Mouse (Mus musculus) liver, adult 2 months (tissue): ENCODE data around the gene Scaper. TPM values are rescaled to one million over a fixed set of nuclear protein-coding genes. Genes with fewer than 3 reads are reported as not detected.

ENCODE experiments used
- DNase-seq: peaks from one replicate; pipeline ENCODE4 v3.0.0-alpha.2; 2011; ENCODE audit warnings: low read depth, low spot score; ENCODE audit errors: extremely low read depth
- H3K27ac ChIP-seq: fragments of 200-500 bp; replicated peaks from 2 replicates; pipeline ENCODE4 v1.5.1; 2012; ENCODE audit warnings: low read depth, mild to moderate bottlenecking, control low read depth, inconsistent platforms, low read length; ENCODE audit not compliant: insufficient read depth
- H3K27me3 ChIP-seq: fragments of 200-500 bp; 2 replicates; pipeline ENCODE4 v1.6.1; 2012; ENCODE audit warnings: mild to moderate bottlenecking, moderate library complexity, low read length, inconsistent platforms; ENCODE audit not compliant: control insufficient read depth, insufficient read depth
- H3K36me3 ChIP-seq: fragments of 200-500 bp; 2 replicates; pipeline ENCODE4 v1.6.1; 2012; ENCODE audit warnings: low read length, inconsistent platforms; ENCODE audit not compliant: control insufficient read depth, insufficient read depth
- H3K4me1 ChIP-seq: fragments of 200-500 bp; 2 replicates; pipeline ENCODE4 v1.6.1; 2011; ENCODE audit warnings: low read length; ENCODE audit not compliant: control insufficient read depth, insufficient read depth
- H3K4me3 ChIP-seq: fragments of 200-500 bp; 2 replicates; pipeline ENCODE4 v1.5.1; 2011; ENCODE audit warnings: low read depth, mild to moderate bottlenecking, control low read depth, low read length, moderate library complexity; ENCODE audit not compliant: insufficient read depth
- H3K79me2 ChIP-seq: fragments of 200-500 bp; 2 replicates; pipeline ENCODE4 v1.6.1; 2012; ENCODE audit warnings: inconsistent platforms, mild to moderate bottlenecking, low read length, moderate library complexity; ENCODE audit not compliant: control insufficient read depth, insufficient read depth
- H3K9ac ChIP-seq: fragments of 200-500 bp; 2 replicates; pipeline ENCODE4 v1.6.1; 2012; ENCODE audit warnings: low read depth, mild to moderate bottlenecking, control low read depth, inconsistent platforms, low read length
- CTCF ChIP-seq: fragments of 200-500 bp; IDR thresholded peaks from 2 replicates; pipeline ENCODE4 v1.5.1; 2011; ENCODE audit warnings: low read depth, low read length, control low read depth
- POLR2A ChIP-seq: fragments of 200-500 bp; IDR thresholded peaks from 2 replicates; pipeline ENCODE4 v1.6.1; 2011; ENCODE audit warnings: low read length, control low read depth; ENCODE audit not compliant: insufficient read depth; ENCODE audit errors: extremely low read depth
- WGBS: fragments of 180-500 bp; shearing (Covaris S2); methylation state at CpG from one replicate; pipeline ENCODE4 v1.1.7; 2018; 5-methylcytosine and 5-hydroxymethylcytosine counted together
- polyA plus RNA-seq: library from polyadenylated mRNA; depleted of rRNA; stranded (reverse); fragments of >200 nt; gene quantifications from 2 replicates; pipeline ENCODE4 v1.2.3, GENCODE M21; 2012
- total RNA-seq: library from RNA; depleted of rRNA; stranded (reverse); fragments of >200 nt; gene quantifications from 2 replicates; pipeline ENCODE4 v1.2.3, GENCODE M21; 2014

Scaper gene
- total and polyA plus RNA-seq, 2 experiments: 1.4 to 9.5 TPM

DNA sequence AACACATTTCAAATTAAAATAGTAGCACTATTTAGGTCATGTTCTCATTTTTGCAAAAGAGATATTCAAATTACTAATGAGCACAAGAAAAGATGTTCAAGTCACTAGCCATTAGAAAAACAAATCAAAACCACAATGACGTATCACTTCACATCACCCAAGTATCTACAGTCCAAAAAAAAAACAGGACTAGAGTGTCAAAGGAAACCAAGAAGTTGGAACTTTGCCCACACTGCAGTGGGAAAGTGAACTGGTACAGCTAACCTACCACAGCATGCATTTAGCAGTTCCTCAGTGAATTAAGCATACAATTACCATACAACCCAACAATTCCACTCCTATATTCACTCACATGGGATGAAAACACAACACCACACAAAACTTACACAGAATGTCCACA, 5.4 kb downstream of the Scaper start:
- Histone ChIP-seq H3K36me3 (no peaks in the 10 kb centered on the region), H3K9ac (no peak overlapping the region), H3K27me3 (no peaks in the 10 kb centered on the region), H3K27ac (no peak overlapping the region), H3K79me2 (no peaks in the 10 kb centered on the region), H3K4me1 (peaks cover 3% of the 10 kb centered on the region), H3K4me3 (no peak overlapping the region)
- no peak for DNase-seq
- no peak for TF ChIP-seq POLR2A
- TF ChIP-seq CTCF: no peak
- WGBS: 60% methylated on average over 1 of the region's 1 CpGs

DNA sequence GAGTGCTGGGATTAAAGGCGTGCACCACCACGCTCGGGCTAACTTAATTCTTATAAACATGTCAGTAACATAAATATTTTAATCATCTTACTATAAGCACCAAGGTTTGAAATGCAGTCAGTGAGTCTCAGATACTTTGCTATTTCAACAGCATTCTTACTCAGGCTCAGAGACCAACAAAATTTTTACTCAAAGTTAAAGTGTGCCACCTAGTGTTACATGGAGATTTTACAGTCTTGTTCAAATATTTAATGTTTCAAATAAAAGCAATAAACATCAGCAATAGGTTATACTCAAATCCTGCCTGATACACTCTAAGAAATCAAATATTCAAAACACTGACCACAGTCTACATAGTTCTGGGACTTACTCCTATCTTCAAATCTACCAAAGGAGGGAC, 19.3 kb downstream of the Scaper start:
- DNase-seq: peak; percentile 29
- 79% methylated on average over 3 of the region's 3 CpGs for WGBS
- TF ChIP-seq POLR2A: no peak
- peak; percentile 39 for TF ChIP-seq CTCF
- Histone ChIP-seq H3K27ac (no peak overlapping the region), H3K4me1 (no peaks in the 10 kb centered on the region), H3K79me2 (no peaks in the 10 kb centered on the region), H3K36me3 (peaks cover 2% of the 10 kb centered on the region), H3K27me3 (no peaks in the 10 kb centered on the region), H3K9ac (no peak overlapping the region), H3K4me3 (no peak overlapping the region)

DNA sequence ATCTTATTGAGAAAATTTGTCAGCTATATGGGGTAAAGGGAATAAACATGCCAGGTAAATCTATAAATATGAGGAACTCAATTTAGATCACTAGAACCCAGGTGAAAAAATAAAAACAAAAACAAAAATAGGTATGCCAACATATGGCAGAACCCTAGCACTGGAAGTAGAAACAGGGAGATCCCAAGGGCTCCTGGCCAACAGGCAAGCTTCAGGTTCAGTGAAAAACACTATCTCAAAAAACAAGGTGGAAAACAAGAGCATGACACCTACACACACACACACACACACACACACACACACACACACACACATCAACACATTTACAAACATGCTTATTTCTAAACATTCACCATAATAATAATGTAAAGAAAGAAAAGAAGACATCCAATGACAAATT, 21.2 kb downstream of the Scaper start:
- H3K79me2 ChIP-seq: no peaks in the 10 kb centered on the region
- no peak overlapping the region for H3K9ac ChIP-seq
- no peaks in the 10 kb centered on the region for H3K4me1 ChIP-seq
- H3K27ac ChIP-seq: no peak overlapping the region
- TF ChIP-seq CTCF (no peak), POLR2A (no peak)
- H3K4me3 ChIP-seq: no peak overlapping the region
- no peak for DNase-seq
- peaks cover 4% of the 10 kb centered on the region for H3K36me3 ChIP-seq
- H3K27me3 ChIP-seq: no peaks in the 10 kb centered on the region

DNA sequence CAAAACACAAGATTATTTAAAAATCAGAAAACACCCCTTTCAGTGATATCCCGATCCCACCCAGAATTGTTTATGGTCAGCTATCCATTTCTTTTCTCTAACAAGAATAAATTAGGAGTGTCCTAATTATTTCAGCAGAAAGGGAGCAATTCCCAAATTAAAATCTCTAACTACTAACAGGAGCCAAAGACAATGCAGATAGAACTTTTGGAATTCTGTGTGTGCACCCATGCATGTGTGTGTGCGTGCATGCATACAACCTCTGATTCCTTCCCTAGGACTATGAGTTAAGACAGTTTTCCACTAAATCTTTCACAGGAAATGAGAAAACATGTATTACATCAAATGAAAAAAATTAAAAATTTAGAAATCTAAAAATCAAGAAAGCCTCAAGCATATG, 26.4 kb downstream of the Scaper start:
- 97% methylated on average over 2 of the region's 2 CpGs for WGBS

DNA sequence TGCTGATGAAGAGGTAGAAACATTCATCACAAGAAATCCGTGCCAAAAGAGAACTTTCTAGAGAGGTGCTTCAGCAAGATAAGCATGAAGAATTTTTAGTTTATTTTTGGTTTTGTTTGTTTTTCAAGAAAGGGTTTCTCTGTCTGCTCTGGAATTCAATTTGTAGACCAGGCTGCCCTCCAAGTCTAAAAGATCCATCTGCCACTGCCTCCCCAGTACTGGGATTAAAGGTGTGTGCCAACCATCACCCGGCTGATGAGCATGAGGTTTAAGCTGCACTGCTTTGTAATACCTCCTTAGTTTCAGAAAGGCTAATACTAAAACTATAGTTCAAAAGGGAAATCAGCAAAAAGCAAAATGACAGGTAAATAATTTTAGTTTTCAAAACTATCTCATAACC, 35.0 kb downstream of the Scaper start:
- Histone ChIP-seq H3K27ac (no peak overlapping the region), H3K27me3 (no peaks in the 10 kb centered on the region), H3K4me3 (no peak overlapping the region), H3K9ac (no peak overlapping the region), H3K4me1 (no peaks in the 10 kb centered on the region), H3K36me3 (no peaks in the 10 kb centered on the region), H3K79me2 (no peaks in the 10 kb centered on the region)
- no peak for DNase-seq
- WGBS: 90% methylated on average over 2 of the region's 2 CpGs
- TF ChIP-seq POLR2A (no peak), CTCF (no peak)

More for the DNA sequence above, 26.4 kb downstream of the Scaper start:
- Histone ChIP-seq H3K4me3 (no peak overlapping the region), H3K27ac (no peak overlapping the region), H3K9ac (no peak overlapping the region), H3K27me3 (no peaks in the 10 kb centered on the region), H3K36me3 (peaks cover 12% of the 10 kb centered on the region), H3K79me2 (no peaks in the 10 kb centered on the region), H3K4me1 (no peaks in the 10 kb centered on the region)
- TF ChIP-seq POLR2A (no peak), CTCF (no peak)
- DNase-seq: no peak

DNA sequence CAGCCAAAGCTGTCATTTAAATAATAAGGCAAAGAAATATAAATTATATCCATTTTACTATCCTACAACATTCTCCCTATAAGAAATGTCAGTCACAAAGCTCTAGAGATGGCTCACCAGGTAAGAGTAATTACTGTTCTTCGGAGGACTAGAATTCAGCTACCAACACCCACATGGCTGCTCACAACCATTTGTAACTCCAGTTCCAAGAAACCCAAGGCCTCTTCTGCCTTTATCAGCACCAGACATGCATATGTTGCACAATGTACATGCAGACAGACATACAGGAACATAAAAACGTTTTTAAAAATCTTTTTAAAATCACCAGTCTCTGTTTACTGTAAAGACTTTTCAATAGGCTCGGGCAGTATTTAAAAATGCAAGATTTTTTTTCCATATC, 36.3 kb downstream of the Scaper start:
- TF ChIP-seq CTCF: no peak
- no peak for TF ChIP-seq POLR2A
- no peaks in the 10 kb centered on the region for H3K4me1 ChIP-seq
- H3K9ac ChIP-seq: no peak overlapping the region
- DNase-seq: no peak
- no peaks in the 10 kb centered on the region for H3K79me2 ChIP-seq
- no peak overlapping the region for H3K27ac ChIP-seq
- no peak overlapping the region for H3K4me3 ChIP-seq
- no peaks in the 10 kb centered on the region for H3K27me3 ChIP-seq
- WGBS: 70% methylated on average over 3 of the region's 3 CpGs
- no peaks in the 10 kb centered on the region for H3K36me3 ChIP-seq

DNA sequence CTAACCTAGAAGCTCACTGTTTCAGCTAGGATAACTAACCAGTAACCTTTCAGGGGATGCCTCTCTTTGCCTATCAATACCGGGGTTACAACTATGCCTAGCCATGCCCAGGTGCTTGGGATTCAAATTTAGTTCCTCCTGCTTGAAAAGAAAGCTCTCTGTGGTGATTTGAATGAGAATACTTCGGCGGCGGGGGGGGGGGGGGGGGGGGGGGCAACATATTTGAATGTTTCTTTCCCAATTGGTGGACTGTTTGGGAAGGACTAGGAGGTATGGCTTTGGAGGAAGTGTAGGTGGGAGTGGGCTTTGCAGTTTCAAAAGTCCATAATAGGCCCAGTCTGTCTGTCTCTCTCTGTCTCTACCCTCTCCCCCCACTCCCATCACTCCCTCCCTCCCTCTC, 37.4 kb downstream of the Scaper start:
- no peak for DNase-seq
- no peaks in the 10 kb centered on the region for H3K79me2 ChIP-seq
- H3K4me1 ChIP-seq: no peaks in the 10 kb centered on the region
- no peaks in the 10 kb centered on the region for H3K27me3 ChIP-seq
- TF ChIP-seq CTCF (no peak), POLR2A (no peak)
- no peak overlapping the region for H3K9ac ChIP-seq
- no peak overlapping the region for H3K27ac ChIP-seq
- H3K4me3 ChIP-seq: no peak overlapping the region
- H3K36me3 ChIP-seq: no peaks in the 10 kb centered on the region
- 73% methylated on average over 4 of the region's 4 CpGs for WGBS
